Mouse (Mus musculus): ENCODE data around the gene Gemin7.
A peak's percentile ranks its signal among the peaks of the same experiment; 100 is the strongest.

The Gemin7 gene

GRCm38 (mm10) chr7:19575559-19575958 lies 1.8 kb downstream of the Gemin7 start:
- no peak for DNase-seq

- DNase-seq, result no peak
Measured at GRCm38 (mm10) chr7:19573776-19574140, 3.6 kb downstream of the Gemin7 start.

GRCm38 (mm10) chr7:19572926-19573775 lies 4.2 kb downstream of the Gemin7 start:
- DNase-seq, result peak; percentile 89 to 91

- DNase-seq, result no peak
Measured at GRCm38 (mm10) chr7:19569647-19570046, 7.7 kb downstream of the Gemin7 start.

GRCm38 (mm10) chr7:19567426-19567825 lies 10.0 kb downstream of the Gemin7 start:
- DNase-seq, result no peak

- no peak for DNase-seq
Measured at GRCm38 (mm10) chr7:19565803-19566202, 11.6 kb downstream of the Gemin7 start.

- DNase-seq, result no peak
Measured at GRCm38 (mm10) chr7:19564455-19564854, 12.9 kb downstream of the Gemin7 start.

- no peak for DNase-seq
Measured at GRCm38 (mm10) chr7:19563884-19564283, 13.5 kb downstream of the Gemin7 start.

GRCm38 (mm10) chr7:19562643-19563410 lies 14.6 kb downstream of the Gemin7 start, which contains the start of gene Ppp1r37:
Gene Ppp1r37, minus strand, starts transcription at chr7:19563076.
- DNase-seq, result no peak

- DNase-seq, result peak; percentile 91 to 93
Measured at GRCm38 (mm10) chr7:19561765-19562642, 15.4 kb downstream of the Gemin7 start.

- DNase-seq, result no peak
Measured at GRCm38 (mm10) chr7:19561431-19561764, 16.0 kb downstream of the Gemin7 start.

- peak in 1 of 2 experiments; percentile 46 for DNase-seq
Measured at GRCm38 (mm10) chr7:19560491-19561260, 16.7 kb downstream of the Gemin7 start.

- DNase-seq, result no peak
Measured at GRCm38 (mm10) chr7:19558965-19559364, 18.4 kb downstream of the Gemin7 start.

- peak in 1 of 2 experiments; percentile 73 for DNase-seq
Measured at GRCm38 (mm10) chr7:19557982-19558900, 19.2 kb downstream of the Gemin7 start.

- no peak for DNase-seq
Measured at GRCm38 (mm10) chr7:19557086-19557485, 20.3 kb downstream of the Gemin7 start.

GRCm38 (mm10) chr7:19554168-19554567 lies 23.2 kb downstream of the Gemin7 start:
- no peak for DNase-seq

- no peak for DNase-seq
Measured at GRCm38 (mm10) chr7:19552443-19552842, 25.0 kb downstream of the Gemin7 start.

GRCm38 (mm10) chr7:19551634-19552033 lies 25.8 kb downstream of the Gemin7 start:
- no peak for DNase-seq

GRCm38 (mm10) chr7:19549394-19549793 lies 28.0 kb downstream of the Gemin7 start:
- peak in 1 of 2 experiments; percentile 38 for DNase-seq

GRCm38 (mm10) chr7:19547344-19547969 lies 29.9 kb downstream of the Gemin7 start:
- DNase-seq, result no peak

- DNase-seq, result no peak
Measured at GRCm38 (mm10) chr7:19546007-19546406, 31.4 kb downstream of the Gemin7 start.

Data from lung, postnatal 4 days (tissue).